Mouse (Mus musculus): ENCODE results near the gene Ptp4a2. TPM values are rescaled to one million over a fixed set of nuclear protein-coding genes. Genes with fewer than 3 reads are reported as not detected.
A peak's percentile ranks its signal among the peaks of the same experiment; 100 is the strongest.

Ptp4a2 gene
- total RNA-seq, 2 experiments from 2014 or later: 282 to 309 TPM

DNA sequence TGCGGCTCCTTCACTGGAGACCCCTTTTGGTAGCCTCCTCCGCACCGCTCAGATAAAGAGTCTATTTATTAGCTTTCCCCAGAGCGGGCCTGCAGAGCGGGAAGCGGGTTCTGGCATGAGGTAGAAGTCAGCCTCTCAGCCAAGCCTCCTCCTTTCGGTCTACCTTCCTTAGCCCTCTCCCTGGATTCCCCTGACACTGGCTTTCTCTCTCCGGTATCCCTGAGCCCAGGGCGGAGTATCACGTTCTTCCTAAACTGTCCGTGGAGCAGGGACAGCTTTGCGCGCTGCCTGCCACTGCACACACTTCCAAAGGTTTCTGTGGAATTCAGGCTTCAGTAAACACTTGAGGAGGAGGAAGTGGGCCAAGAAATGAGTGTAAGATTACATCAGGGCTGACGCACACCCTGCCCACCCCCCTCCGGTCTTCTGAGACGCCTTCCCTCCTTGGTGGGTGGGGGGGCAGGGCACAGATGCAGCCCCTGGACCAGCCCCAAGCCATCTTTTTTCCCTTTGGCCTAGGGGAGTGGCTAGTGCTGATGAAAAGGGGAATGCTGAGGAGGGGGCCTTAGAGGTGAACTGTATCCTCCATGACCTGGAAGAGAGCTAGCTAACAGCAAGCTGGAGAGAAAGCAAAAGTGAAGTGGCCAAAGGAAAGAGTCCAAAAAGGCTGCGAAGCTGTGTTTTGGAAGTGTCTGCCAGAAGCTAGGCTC lies 15.7 kb upstream of the Ptp4a2 start:
- no peak for DNase-seq (ENCODE audit: low spot score in 2 of 2)

DNA sequence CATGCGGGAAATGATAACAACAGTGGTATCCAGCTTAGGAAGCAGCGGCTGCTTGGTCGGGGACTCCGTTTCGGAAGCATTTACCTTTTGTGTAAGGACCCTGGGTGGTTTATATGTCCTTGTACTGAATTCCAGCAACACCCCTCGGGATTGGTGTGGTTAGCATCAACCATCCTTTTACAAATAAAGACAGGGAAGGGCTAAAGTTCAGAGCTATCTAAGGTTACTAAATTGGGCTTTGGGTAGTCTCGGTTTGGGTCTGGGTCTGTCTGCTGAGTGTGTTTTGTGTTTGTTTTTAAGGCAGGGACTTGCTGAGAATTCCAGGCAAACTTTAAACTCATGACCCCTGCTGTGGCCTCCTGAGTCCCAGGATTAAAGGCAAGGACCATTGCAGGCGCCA lies 15.2 kb upstream of the Ptp4a2 start:
- DNase-seq (ENCODE audit: low spot score in 2 of 2): no peak

DNA sequence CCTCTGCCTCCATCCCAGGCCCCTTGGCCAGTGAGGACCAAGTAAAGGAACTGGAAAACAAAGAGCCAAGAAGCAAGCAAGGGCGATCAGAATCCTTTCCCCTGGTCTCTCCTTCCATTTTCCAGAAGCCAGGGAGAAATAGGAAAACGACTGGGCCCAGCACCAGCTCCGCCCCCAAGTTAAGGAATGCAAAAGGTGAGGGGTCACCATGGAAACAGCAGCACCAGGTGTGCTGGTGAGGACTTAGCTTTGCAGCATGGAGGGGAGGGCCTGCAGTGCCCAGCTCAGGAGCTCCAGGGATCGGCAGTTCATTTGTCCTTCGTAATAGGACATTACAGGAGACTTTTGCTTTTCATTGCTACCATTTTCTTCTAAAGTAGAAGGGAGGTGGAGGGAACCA lies 13.0 kb upstream of the Ptp4a2 start:
- no peak for DNase-seq (ENCODE audit: low spot score in 2 of 2)

DNA sequence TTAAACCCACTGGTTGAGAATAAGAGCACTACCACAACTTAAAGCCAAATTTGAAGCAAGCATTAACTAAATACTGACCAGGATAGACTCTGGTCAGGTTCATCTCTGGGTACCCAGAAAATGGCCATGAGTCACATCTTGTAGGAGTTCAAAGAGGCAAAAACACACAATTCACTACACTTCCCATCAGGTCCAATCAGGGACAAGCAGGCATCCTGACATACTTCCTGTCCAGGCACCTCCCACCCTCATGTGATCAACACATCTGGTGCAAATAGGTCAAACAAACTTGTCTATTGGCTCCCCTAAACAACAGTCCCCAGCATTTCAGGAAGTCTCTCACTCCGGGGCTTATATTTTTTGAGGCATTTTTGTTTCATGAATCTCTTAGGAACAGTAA lies 7.7 kb upstream of the Ptp4a2 start:
- DNase-seq (ENCODE audit: low spot score in 2 of 2): no peak

DNA sequence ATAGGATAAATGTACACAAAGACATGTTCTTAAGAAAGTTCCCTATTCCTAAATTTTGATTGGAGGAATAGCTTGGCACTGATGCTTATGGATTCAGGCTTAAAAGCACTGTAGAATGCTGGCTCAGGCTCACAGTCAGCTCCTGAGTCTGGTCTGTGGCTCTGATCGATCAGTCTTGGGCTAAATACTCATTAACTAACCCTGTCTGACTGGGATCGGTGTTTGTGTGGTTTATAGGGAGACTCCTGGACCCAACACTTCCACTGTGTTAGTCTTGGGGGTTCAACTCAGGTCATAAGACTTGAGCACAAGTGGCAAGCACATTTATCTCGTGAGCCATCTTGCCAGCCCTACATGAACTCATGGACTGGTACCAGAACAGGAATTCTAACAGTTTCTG lies 6.0 kb upstream of the Ptp4a2 start:
- DNase-seq (ENCODE audit: low spot score in 2 of 2): no peak

DNA sequence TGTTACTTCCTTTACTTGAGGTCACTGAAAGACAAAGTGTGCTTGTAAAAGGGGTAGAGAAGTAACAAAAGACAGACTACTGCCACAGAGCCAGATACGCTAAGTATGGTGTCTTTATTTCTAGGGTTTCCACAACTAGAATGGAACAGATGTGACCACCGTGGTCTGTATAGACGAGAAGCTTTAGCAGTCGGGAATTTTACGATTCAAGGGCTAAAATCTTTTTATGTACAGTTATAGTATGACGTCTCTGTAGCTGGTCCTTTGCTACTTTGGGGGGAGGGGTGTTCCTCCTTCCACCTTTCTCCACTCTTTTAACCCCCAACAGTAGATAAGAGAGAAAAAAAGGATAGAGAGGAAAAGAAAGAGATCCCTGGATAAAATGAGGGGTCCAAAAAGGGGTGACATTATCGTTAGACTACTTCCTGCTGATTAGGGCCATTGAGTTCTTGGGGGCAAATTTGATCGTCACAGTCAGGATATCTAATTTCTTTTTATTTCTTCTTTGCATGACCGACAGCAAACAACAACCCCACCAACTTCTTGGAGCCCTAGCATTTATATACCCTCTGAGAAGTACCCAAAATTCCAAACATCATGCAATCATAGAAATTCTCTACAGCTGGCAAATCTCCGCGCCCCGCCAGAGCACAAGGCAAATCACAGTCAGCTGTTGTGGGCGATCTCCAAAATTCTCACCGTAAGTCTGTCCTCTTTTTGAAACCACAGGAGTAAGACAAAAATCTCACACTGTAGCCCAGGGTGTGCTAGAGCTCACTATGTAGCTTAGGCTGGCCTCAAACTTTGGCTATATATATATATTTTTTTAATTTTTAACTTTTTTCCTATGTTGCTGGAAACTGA lies 818 bp downstream of the Ptp4a2 start:
- DNase-seq (ENCODE audit: low spot score in 2 of 2): no peak

DNA sequence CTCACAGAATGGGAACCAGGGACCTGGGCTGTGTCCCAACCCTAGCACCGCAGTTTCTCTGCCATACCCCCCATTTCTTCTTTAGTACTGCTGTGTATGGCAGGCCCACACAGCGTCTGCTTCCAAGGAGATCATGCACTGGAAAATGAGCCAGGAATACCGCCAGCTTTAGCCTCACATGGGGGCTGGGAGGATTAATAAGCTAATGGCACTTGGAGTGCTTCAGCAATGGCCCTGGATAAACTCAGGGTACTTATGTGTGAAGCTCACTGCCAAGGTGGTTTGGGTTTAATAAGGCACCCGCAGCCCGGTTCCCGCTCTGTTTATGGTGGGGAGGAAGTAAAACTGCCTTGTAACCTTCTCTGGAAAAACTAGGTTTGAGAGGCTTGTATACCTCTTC lies 6.6 kb downstream of the Ptp4a2 start:
- no peak for DNase-seq (ENCODE audit: low spot score in 2 of 2)

DNA sequence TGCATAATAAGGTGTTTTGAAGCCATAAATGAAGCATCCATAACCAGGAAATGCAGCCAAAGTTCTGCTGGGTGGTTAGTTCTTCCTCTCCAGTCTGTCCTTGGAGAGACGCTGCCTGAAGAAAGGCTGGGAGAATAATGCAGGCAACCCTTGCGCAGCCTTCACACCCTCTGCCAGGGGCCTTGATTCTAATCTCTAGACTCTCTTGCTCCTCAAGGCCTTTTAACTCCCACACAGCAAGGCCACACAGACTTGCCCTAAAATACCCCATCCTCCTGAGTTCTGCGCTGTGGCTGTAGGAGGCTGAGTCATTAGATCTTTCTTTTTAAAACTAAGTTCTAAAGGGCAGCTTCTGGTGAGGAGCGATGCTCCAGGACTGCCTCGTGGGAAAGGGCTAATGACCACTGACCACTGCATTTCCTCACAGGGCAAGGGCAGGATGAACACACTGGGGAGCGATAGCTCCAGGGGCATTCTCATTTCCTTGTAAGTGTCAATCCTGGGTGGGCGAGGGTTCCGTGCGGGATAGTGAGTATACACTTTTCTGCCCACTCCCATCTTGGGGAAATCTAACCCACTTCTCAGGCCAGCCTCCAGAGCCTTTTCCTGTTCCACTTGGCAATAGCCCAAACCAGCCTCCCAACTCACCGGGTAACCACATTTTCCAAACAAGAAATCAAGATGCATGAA lies 7.6 kb downstream of the Ptp4a2 start:
- DNase-seq (ENCODE audit: low spot score in 2 of 2): peak in 1 of 2 experiments; percentile 37

DNA sequence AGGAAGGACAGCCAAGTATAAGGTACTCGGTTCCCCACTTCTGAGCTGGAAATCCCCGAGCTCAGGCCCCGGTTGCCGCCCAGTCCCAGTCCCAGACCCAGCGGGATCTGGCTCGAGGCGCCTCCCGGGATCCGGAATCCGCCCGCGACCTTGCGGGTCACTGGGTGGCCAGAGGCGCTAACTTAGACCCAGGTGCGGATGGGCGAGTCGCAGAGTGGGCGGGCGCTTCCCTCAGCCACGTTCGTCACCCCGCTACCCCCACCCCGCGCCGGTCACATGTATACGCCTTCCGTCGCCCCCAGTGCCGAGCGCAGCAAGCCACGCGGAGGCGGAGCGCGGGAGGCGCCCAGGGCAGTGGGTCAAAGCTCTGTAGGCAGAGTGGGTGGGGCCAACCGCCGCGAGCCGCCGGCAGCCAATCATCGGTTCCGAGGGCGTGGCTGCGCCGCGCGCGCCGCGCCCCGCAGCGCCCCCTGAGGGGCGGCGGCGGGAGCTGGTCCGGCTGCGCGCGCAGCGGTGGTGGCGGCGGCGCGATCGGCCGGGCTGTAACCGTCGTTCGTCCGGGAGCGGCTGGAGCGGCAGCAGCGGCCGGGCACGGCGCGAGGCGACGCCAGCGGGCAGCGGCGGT lies 8.8 kb downstream of the Ptp4a2 start:
- DNase-seq (ENCODE audit: low spot score in 2 of 2): peak; percentile 92 to 94

DNA sequence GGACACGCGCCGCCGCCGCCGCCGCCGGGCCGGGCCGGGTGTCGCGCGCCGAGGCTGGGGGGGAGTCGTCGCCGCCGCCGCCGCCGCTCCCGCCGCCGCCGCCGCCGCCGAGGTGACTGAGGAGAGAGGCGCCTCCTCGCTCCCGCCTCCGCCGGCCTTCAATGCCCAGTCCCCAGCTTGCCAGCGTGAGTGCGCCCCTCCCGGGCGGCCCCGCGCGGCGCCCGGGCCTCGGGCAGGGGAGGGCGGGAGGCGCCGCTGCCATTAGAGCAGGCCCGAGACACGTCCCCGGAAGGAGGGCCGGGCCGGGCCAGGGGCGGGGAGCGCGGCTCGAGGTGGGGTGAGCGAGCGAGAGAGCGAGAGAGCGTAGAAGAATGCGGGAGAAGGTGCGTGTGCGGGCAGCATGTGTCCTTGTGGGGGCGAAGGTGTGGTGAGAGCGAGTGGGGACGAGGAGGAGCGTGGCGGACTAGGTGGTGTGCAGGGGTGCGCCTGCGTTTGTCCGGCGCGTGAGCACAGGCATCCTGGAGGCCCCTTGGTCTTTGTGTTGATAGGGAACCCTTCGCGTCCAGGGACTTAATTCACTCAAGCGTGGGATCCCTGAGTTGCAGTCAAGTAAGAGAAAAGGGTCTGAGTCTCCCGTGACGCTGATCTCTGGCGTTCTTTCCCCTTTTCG lies 9.5 kb downstream of the Ptp4a2 start:
- peak; percentile 56 to 58 for DNase-seq (ENCODE audit: low spot score in 2 of 2)

DNA sequence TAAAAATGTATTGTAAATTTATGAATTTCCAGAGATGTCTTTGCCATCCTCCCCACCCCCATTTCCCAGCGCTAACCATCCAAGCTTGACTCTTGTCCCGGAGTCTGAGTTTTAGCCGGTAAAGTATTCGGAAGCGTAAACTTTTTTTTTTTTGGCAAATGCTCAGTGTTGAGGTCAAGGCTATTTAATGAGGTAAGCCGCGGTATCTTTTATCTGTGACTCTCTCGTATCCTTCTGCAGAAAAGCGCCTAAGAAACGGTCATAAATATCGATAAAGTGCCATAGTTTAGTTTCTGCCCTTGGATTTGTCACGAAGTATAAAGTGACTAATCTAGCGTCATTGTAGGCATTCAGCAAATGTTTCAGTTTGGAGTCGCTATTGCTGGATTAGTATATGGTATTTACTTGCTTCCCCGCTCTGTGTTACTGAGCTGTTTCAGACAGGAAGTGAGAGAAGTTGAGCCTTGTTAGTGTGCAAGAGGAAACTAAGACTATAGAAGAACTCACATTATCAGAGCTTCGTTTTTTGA lies 10.1 kb downstream of the Ptp4a2 start:
- DNase-seq (ENCODE audit: low spot score in 2 of 2): no peak

DNA sequence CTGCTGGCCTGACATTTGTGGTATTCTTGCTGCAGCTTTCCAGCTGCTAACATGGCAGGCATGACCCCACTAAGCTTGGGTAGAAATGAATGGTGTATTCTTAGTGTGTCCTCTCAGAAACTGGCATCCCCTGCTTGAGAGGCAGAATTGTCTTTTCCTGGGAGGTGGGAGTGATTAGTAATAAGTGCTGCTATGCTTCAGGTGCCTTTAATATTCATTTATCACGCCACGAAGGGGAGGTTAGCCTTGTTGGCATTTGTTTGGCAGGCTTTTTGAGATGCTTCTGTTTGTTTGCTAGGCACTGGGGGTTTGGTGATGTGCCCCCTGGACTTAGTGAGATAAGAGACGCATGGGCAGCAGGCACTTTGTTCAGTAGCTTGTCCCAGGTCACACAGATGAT lies 11.3 kb downstream of the Ptp4a2 start:
- DNase-seq (ENCODE audit: low spot score in 2 of 2): no peak

DNA sequence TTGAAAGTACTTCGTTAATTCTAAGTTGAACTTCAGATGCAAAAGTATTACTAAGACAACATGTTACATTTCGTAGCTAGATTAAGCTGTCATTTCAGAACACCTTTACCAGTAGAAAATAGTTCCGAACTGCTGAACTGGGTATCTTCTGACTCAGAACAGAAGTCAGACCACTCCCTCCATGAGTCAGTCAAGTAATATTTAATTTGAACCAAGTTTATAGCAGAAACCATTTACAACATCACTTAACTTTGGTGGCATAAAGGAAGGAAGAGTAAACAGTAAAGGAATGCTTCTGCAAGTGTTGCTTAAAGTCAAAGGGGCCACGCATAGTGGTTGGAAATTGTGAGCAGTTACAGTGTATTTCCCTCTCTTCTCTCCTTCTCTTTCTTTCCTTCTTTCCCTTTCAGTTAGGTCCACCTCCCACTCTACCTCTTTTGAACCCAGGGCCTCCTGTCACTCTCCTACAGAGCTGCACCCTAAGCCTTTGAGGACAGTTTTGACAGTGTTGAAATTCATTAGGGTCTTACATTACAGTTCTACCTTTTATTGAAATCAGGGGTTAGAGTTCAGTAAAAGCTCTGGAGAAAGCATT lies 12.3 kb downstream of the Ptp4a2 start:
- DNase-seq (ENCODE audit: low spot score in 2 of 2): no peak

DNA sequence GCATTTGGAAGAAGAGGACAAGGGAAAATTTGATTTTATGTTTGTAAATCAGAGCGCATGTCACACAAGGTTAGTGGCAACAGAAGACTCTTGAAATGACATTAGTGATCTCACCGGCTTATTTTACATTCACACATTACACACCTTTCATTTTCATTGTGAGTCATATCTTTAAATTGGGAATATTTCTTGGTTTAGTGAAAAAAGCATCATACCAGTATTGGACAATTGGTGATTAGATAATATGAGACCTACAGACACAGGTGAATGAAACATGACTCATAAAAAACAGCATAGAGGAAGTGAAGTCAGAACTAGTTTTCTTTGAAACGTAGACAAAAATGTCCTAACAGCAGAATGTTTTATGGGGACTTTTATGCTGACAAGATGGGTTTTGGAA lies 16.6 kb downstream of the Ptp4a2 start:
- no peak for DNase-seq (ENCODE audit: low spot score in 2 of 2)

DNA sequence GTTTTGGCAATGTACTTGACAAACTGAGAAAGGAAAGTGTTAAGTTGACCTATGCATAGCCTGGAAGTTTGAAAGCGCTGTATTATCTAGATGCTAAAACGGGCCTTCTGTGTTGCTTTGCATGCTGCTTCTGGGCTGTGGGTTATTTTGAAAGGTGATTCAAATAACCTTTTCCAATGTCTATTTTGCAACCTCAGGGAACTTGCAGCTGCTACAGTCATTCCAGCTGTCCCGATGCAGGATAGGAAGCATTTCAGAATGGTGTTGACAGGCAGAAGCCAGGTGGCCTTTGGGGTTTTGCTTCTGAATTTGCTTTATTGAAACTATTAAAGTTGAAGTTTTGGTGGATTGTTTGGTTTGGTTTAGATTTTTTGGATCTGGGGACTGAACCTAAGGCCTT lies 17.1 kb downstream of the Ptp4a2 start:
- DNase-seq (ENCODE audit: low spot score in 2 of 2): no peak

DNA sequence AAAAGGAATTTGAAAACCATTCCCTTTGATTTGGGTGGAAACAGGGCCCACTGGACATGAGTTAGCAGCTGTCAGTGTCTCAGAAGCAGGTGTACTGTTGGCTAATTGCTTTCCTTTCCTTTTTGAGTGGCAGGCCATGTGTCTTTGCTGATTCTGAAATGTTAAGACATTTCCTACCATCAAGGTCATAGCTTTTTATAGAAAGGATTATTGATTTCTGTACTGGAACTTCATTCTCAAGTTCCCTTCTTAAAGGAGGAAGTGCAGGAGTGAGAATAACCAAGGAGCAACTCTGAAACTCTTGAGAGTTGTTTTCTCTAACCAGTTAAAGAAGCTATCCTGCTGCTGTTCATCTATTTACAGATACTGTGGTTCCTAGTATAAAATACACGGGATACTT lies 18.8 kb downstream of the Ptp4a2 start:
- no peak for DNase-seq (ENCODE audit: low spot score in 2 of 2)

DNA sequence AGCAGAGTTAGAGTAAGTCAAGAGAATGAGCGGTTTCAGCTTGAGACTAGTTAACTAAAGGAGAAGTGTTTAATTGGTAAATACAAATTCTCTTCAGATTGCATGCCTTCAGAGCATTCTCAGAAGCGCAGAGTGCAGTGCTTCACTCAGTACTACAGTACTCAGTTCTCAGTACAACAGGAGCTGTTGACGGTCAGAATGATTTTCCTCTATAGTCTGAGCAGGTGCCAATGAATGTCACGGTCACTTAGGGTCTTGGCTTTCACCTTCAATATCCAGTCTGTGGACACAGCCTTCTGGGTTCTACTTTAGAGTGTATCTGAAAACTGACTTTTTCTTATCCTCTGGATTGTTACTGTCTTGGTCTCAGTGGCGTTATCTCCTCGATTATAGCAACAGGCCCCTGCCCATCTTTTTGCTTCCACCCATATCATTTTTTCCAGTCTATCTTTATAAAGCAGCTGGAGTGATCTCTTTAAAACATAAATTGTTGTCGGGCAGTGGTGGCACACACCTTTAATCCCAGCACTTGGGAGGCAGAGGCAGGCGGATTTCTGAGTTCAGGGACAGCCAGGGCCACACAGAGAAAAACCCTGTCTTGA lies 19.4 kb downstream of the Ptp4a2 start:
- no peak for DNase-seq (ENCODE audit: low spot score in 2 of 2)

DNA sequence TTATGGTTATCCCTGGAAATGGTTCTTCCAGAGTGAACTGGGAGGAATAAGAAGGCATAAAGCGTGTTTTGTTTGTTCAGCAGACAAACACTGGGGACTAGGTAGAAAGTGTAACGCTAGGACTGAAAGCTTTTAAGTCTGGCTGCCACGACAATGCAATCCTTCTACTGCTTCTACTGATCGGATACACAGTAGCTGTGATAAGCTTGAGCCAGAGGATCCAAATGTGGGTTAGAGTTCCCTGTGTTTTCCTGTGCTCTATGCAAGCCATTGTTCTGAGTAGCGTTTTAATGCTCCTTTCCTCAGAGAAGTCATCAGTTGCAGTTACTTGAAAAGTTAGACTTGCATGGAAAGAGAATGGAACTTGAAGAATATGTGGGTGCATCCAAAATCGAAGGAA lies 23.6 kb downstream of the Ptp4a2 start:
- no peak for DNase-seq (ENCODE audit: low spot score in 2 of 2)

DNA sequence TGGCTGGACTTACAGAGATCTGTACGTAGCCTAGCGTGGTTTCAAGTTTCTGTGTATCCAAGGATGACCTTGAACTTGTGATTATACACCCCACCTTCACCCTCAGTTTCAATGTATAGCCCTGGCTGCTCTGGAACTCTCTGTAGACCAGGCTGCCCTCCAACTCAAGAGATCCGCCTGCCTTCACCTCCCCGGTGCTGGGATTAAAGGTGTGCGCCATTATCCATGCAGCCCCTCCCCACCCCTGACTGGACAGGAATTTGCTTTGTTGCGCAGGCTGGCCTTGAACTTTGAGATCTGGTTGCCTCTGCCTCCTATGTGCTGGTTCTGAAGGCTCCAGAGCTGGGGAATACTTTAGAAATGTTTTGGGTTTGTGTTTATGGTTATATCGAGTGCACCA lies 24.3 kb downstream of the Ptp4a2 start:
- no peak for DNase-seq (ENCODE audit: low spot score in 2 of 2)
